Mouse (Mus musculus): ENCODE data around the gene Gdf2. TPM values are rescaled to one million over a fixed set of nuclear protein-coding genes. Genes with fewer than 3 reads are reported as not detected.
A peak's percentile ranks its signal among the peaks of the same experiment; 100 is the strongest.

Gdf2 gene
- polyA plus RNA-seq, 1 experiment from 2014 or later, result 0.48 TPM

- Histone ChIP-seq H3K4me3 (replicated peaks; ENCODE audit: low read length) (no peak overlapping the region), H3K4me1 (ENCODE audit: control insufficient read depth, insufficient read depth, low read length) (peaks cover 4% of the 10 kb centered on the region), H3K27ac (ENCODE audit: low read length) (no peak overlapping the region), H3K9me3 (replicated peaks; ENCODE audit: control insufficient read depth, low read length) (no peaks in the 10 kb centered on the region), H3K4me2 (ENCODE audit: low read depth, low read length) (no peak overlapping the region), H3K27me3 (ENCODE audit: control insufficient read depth, insufficient read depth, low read length) (no peaks in the 10 kb centered on the region), H3K9ac (ENCODE audit: low read length) (no peak overlapping the region), H3K36me3 (ENCODE audit: control insufficient read depth, insufficient read depth, low read length) (no peaks in the 10 kb centered on the region)
- 77% methylated on average over 5 of the region's 5 CpGs for WGBS
- ATAC-seq (ENCODE audit: insufficient read depth, low FRiP score), result no peak
Measured at GRCm38 (mm10) chr14:33974752-33975151, 33.9 kb downstream of the Gdf2 start.

- H3K9me3 ChIP-seq (replicated peaks; ENCODE audit: control insufficient read depth, low read length), result no peaks in the 10 kb centered on the region
- no peak overlapping the region for H3K4me3 ChIP-seq (replicated peaks; ENCODE audit: low read length)
- 41% methylated on average over 7 of the region's 7 CpGs for WGBS
- H3K27me3 ChIP-seq (ENCODE audit: control insufficient read depth, insufficient read depth, low read length), result no peaks in the 10 kb centered on the region
- H3K4me2 ChIP-seq (ENCODE audit: low read depth, low read length), result no peak overlapping the region
- no peak overlapping the region for H3K9ac ChIP-seq (ENCODE audit: low read length)
- H3K36me3 ChIP-seq (ENCODE audit: control insufficient read depth, insufficient read depth, low read length), result no peaks in the 10 kb centered on the region
- ATAC-seq (ENCODE audit: insufficient read depth, low FRiP score), result no peak
- H3K27ac ChIP-seq (ENCODE audit: low read length), result no peak overlapping the region
- peaks cover 4% of the 10 kb centered on the region for H3K4me1 ChIP-seq (ENCODE audit: control insufficient read depth, insufficient read depth, low read length)
Measured at GRCm38 (mm10) chr14:33977748-33978147, 36.9 kb downstream of the Gdf2 start.

GRCm38 (mm10) chr14:33978604-33979059 lies 37.8 kb downstream of the Gdf2 start, which contains the start of gene Zfp488:
Gene Zfp488, minus strand, starts transcription at chr14:33978764.
- H3K4me3 ChIP-seq (replicated peaks; ENCODE audit: low read length), result peak within 1 kb of the TSS; percentile 37
- H3K36me3 ChIP-seq (ENCODE audit: control insufficient read depth, insufficient read depth, low read length), result no peaks in the 10 kb centered on the region
- H3K4me2 ChIP-seq (ENCODE audit: low read depth, low read length), result peak within 1 kb of the TSS; percentile 62
- WGBS, result 2% methylated on average over 25 of the region's 25 CpGs
- no peaks in the 10 kb centered on the region for H3K27me3 ChIP-seq (ENCODE audit: control insufficient read depth, insufficient read depth, low read length)
- ATAC-seq (ENCODE audit: insufficient read depth, low FRiP score), result peak; percentile 37; the same call in 1 of the 2 replicates
- no peaks in the 10 kb centered on the region for H3K9me3 ChIP-seq (replicated peaks; ENCODE audit: control insufficient read depth, low read length)
- peaks cover 4% of the 10 kb centered on the region for H3K4me1 ChIP-seq (ENCODE audit: control insufficient read depth, insufficient read depth, low read length)
- H3K9ac ChIP-seq (ENCODE audit: low read length), result peak within 1 kb of the TSS; percentile 9; the same call in 1 of the 2 replicates
- H3K27ac ChIP-seq (ENCODE audit: low read length), result no peak within 1 kb of the TSS

- H3K9ac ChIP-seq (ENCODE audit: low read length), result no peak overlapping the region
- no peaks in the 10 kb centered on the region for H3K36me3 ChIP-seq (ENCODE audit: control insufficient read depth, insufficient read depth, low read length)
- H3K4me2 ChIP-seq (ENCODE audit: low read depth, low read length), result no peak overlapping the region
- H3K27ac ChIP-seq (ENCODE audit: low read length), result no peak overlapping the region
- WGBS, result 40% methylated on average over 3 of the region's 3 CpGs
- no peaks in the 10 kb centered on the region for H3K27me3 ChIP-seq (ENCODE audit: control insufficient read depth, insufficient read depth, low read length)
- H3K4me3 ChIP-seq (replicated peaks; ENCODE audit: low read length), result no peak overlapping the region
- no peak for ATAC-seq (ENCODE audit: insufficient read depth, low FRiP score)
- H3K4me1 ChIP-seq (ENCODE audit: control insufficient read depth, insufficient read depth, low read length), result no peaks in the 10 kb centered on the region
- H3K9me3 ChIP-seq (replicated peaks; ENCODE audit: control insufficient read depth, low read length), result no peaks in the 10 kb centered on the region
Measured at GRCm38 (mm10) chr14:33989201-33989600, 48.4 kb downstream of the Gdf2 start.

- Histone ChIP-seq H3K36me3 (ENCODE audit: control insufficient read depth, insufficient read depth, low read length) (no peaks in the 10 kb centered on the region), H3K27me3 (ENCODE audit: control insufficient read depth, insufficient read depth, low read length) (no peaks in the 10 kb centered on the region), H3K9me3 (replicated peaks; ENCODE audit: control insufficient read depth, low read length) (no peaks in the 10 kb centered on the region), H3K9ac (ENCODE audit: low read length) (no peak overlapping the region), H3K4me1 (ENCODE audit: control insufficient read depth, insufficient read depth, low read length) (no peaks in the 10 kb centered on the region), H3K4me3 (replicated peaks; ENCODE audit: low read length) (no peak overlapping the region), H3K27ac (ENCODE audit: low read length) (no peak overlapping the region), H3K4me2 (ENCODE audit: low read depth, low read length) (no peak overlapping the region)
- no peak for ATAC-seq (ENCODE audit: insufficient read depth, low FRiP score)
- 73% methylated on average over 4 of the region's 4 CpGs for WGBS
Measured at GRCm38 (mm10) chr14:33991971-33992370, 51.1 kb downstream of the Gdf2 start.

GRCm38 (mm10) chr14:33993051-33993450 lies 52.2 kb downstream of the Gdf2 start:
- ATAC-seq (ENCODE audit: insufficient read depth, low FRiP score), result no peak
- no peak overlapping the region for H3K4me3 ChIP-seq (replicated peaks; ENCODE audit: low read length)
- H3K27ac ChIP-seq (ENCODE audit: low read length), result no peak overlapping the region
- no peaks in the 10 kb centered on the region for H3K36me3 ChIP-seq (ENCODE audit: control insufficient read depth, insufficient read depth, low read length)
- WGBS, result 88% methylated on average over 9 of the region's 9 CpGs
- H3K4me2 ChIP-seq (ENCODE audit: low read depth, low read length), result no peak overlapping the region
- no peaks in the 10 kb centered on the region for H3K27me3 ChIP-seq (ENCODE audit: control insufficient read depth, insufficient read depth, low read length)
- H3K4me1 ChIP-seq (ENCODE audit: control insufficient read depth, insufficient read depth, low read length), result no peaks in the 10 kb centered on the region
- no peaks in the 10 kb centered on the region for H3K9me3 ChIP-seq (replicated peaks; ENCODE audit: control insufficient read depth, low read length)
- no peak overlapping the region for H3K9ac ChIP-seq (ENCODE audit: low read length)

GRCm38 (mm10) chr14:33993521-33994289 lies 52.9 kb downstream of the Gdf2 start:
- H3K4me2 ChIP-seq (ENCODE audit: low read depth, low read length), result no peak overlapping the region
- WGBS, result 82% methylated on average over 6 of the region's 6 CpGs
- no peaks in the 10 kb centered on the region for H3K27me3 ChIP-seq (ENCODE audit: control insufficient read depth, insufficient read depth, low read length)
- no peak overlapping the region for H3K4me3 ChIP-seq (replicated peaks; ENCODE audit: low read length)
- H3K9ac ChIP-seq (ENCODE audit: low read length), result no peak overlapping the region
- H3K27ac ChIP-seq (ENCODE audit: low read length), result no peak overlapping the region
- H3K4me1 ChIP-seq (ENCODE audit: control insufficient read depth, insufficient read depth, low read length), result no peaks in the 10 kb centered on the region
- H3K9me3 ChIP-seq (replicated peaks; ENCODE audit: control insufficient read depth, low read length), result no peaks in the 10 kb centered on the region
- H3K36me3 ChIP-seq (ENCODE audit: control insufficient read depth, insufficient read depth, low read length), result no peaks in the 10 kb centered on the region
- no peak for ATAC-seq (ENCODE audit: insufficient read depth, low FRiP score)

Other genes with a start within 250 kb of the Gdf2 start
- 5.3 and 6.3 TPM in 2 replicates for gene Gdf10, start 17.5 kb upstream of the Gdf2 start, polyA plus RNA-seq (2015; fragmentation: Nextera tagmentation; extraction: Ambion mirVana)
- gene Rbp3, start 13.0 kb downstream of the Gdf2 start, polyA plus RNA-seq (2015; fragmentation: Nextera tagmentation; extraction: Ambion mirVana), result not detected in 2 replicates
- 0.06 TPM in 2 replicates for gene Zfp488, start 37.7 kb downstream of the Gdf2 start, polyA plus RNA-seq (2015; fragmentation: Nextera tagmentation; extraction: Ambion mirVana)
- not detected in 2 replicates for gene Gm30083, start 74.1 kb downstream of the Gdf2 start, polyA plus RNA-seq (2015; fragmentation: Nextera tagmentation; extraction: Ambion mirVana)
- not detected in 2 replicates for gene Gm5460, start 75.7 kb downstream of the Gdf2 start, polyA plus RNA-seq (2015; fragmentation: Nextera tagmentation; extraction: Ambion mirVana)
- gene Antxrl, start 111.7 kb downstream of the Gdf2 start, polyA plus RNA-seq (2015; fragmentation: Nextera tagmentation; extraction: Ambion mirVana), result not detected in 2 replicates
- gene Anxa8, start 144.9 kb downstream of the Gdf2 start, polyA plus RNA-seq (2015; fragmentation: Nextera tagmentation; extraction: Ambion mirVana), result 56.1 and 63.4 TPM in 2 replicates
- 0.43 and 0.76 TPM in 2 replicates for gene A630023A22Rik, start 161.7 kb downstream of the Gdf2 start, polyA plus RNA-seq (2015; fragmentation: Nextera tagmentation; extraction: Ambion mirVana)
- 0.46 and 0.47 TPM in 2 replicates for gene Npy4r, start 211.4 kb downstream of the Gdf2 start, polyA plus RNA-seq (2015; fragmentation: Nextera tagmentation; extraction: Ambion mirVana)

All from stomach, embryonic 16.5 days (tissue).